Mouse (Mus musculus): Measurements from ENCODE around the gene Prrxl1. TPM values are rescaled to one million over a fixed set of nuclear protein-coding genes. Genes with fewer than 3 reads are reported as not detected.

Gene Prrxl1
- polyA plus RNA-seq, 1 experiment, result not detected

GRCm38 (mm10) chr14:32598437-32599219, 579 bp upstream of the Prrxl1 start:
- H3K27ac ChIP-seq (ENCODE audit: insufficient read depth, low read depth, low read length), result no peak overlapping the region
- H3K36me3 ChIP-seq (ENCODE audit: control insufficient read depth, insufficient read depth, low read length), result no peaks in the 10 kb centered on the region
- no peak overlapping the region for H3K4me3 ChIP-seq (ENCODE audit: low read depth, low read length)
- 14% methylated on average over 23 of the region's 23 CpGs for WGBS
- H3K27me3 ChIP-seq (ENCODE audit: control insufficient read depth, insufficient read depth, low read length), result peaks cover 42% of the 10 kb centered on the region
- no peak for TF ChIP-seq CTCF (IDR thresholded peaks at IDR 0.05; ENCODE audit: extremely low read depth, insufficient read length, insufficient replicate concordance, low read depth, low read length)
- TF ChIP-seq POLR2A (IDR thresholded peaks at IDR 0.05; ENCODE audit: low read depth, low read length), result no peak
- H3K4me1 ChIP-seq (ENCODE audit: control insufficient read depth, insufficient read depth, insufficient read length, low read length), result peaks cover 3% of the 10 kb centered on the region; the same call in 1 of the 2 replicates

- peaks cover 42% of the 10 kb centered on the region for H3K27me3 ChIP-seq (ENCODE audit: control insufficient read depth, insufficient read depth, low read length)
These were observed 903 bp downstream of the Prrxl1 start for GRCm38 (mm10) chr14:32600110-32600509.

GRCm38 (mm10) chr14:32605508-32605907, 6.3 kb downstream of the Prrxl1 start:
- no peak overlapping the region for H3K27ac ChIP-seq (ENCODE audit: insufficient read depth, low read depth, low read length)
- TF ChIP-seq CTCF (IDR thresholded peaks at IDR 0.05; ENCODE audit: extremely low read depth, insufficient read length, insufficient replicate concordance, low read depth, low read length), result no peak
- TF ChIP-seq POLR2A (IDR thresholded peaks at IDR 0.05; ENCODE audit: low read depth, low read length), result no peak
- no peak overlapping the region for H3K4me3 ChIP-seq (ENCODE audit: low read depth, low read length)
- 51% methylated on average over 15 of the region's 15 CpGs for WGBS
- no peaks in the 10 kb centered on the region for H3K4me1 ChIP-seq (ENCODE audit: control insufficient read depth, insufficient read depth, insufficient read length, low read length)
- peaks cover 5% of the 10 kb centered on the region for H3K27me3 ChIP-seq (ENCODE audit: control insufficient read depth, insufficient read depth, low read length)
- no peaks in the 10 kb centered on the region for H3K36me3 ChIP-seq (ENCODE audit: control insufficient read depth, insufficient read depth, low read length)

More at GRCm38 (mm10) chr14:32600110-32600509, 903 bp downstream of the Prrxl1 start:
- Histone ChIP-seq H3K36me3 (ENCODE audit: control insufficient read depth, insufficient read depth, low read length) (no peaks in the 10 kb centered on the region), H3K4me1 (ENCODE audit: control insufficient read depth, insufficient read depth, insufficient read length, low read length) (peaks cover 3% of the 10 kb centered on the region; the same call in 1 of the 2 replicates), H3K27ac (ENCODE audit: insufficient read depth, low read depth, low read length) (no peak overlapping the region), H3K4me3 (ENCODE audit: low read depth, low read length) (no peak overlapping the region)
- WGBS, result 8% methylated on average over 16 of the region's 16 CpGs
- no peak for TF ChIP-seq CTCF (IDR thresholded peaks at IDR 0.05; ENCODE audit: extremely low read depth, insufficient read length, insufficient replicate concordance, low read depth, low read length)
- TF ChIP-seq POLR2A (IDR thresholded peaks at IDR 0.05; ENCODE audit: low read depth, low read length), result no peak

- H3K27ac ChIP-seq (ENCODE audit: insufficient read depth, low read depth, low read length), result no peak overlapping the region
- H3K4me1 ChIP-seq (ENCODE audit: control insufficient read depth, insufficient read depth, insufficient read length, low read length), result no peaks in the 10 kb centered on the region
- no peak overlapping the region for H3K4me3 ChIP-seq (ENCODE audit: low read depth, low read length)
- no peak for TF ChIP-seq CTCF (IDR thresholded peaks at IDR 0.05; ENCODE audit: extremely low read depth, insufficient read length, insufficient replicate concordance, low read depth, low read length)
- no peak for TF ChIP-seq POLR2A (IDR thresholded peaks at IDR 0.05; ENCODE audit: low read depth, low read length)
- no peaks in the 10 kb centered on the region for H3K36me3 ChIP-seq (ENCODE audit: control insufficient read depth, insufficient read depth, low read length)
- peaks cover under 1% of the 10 kb centered on the region; the same call in 1 of the 2 replicates for H3K27me3 ChIP-seq (ENCODE audit: control insufficient read depth, insufficient read depth, low read length)
- WGBS, result 48% methylated on average over 8 of the region's 8 CpGs
These were observed 7.1 kb downstream of the Prrxl1 start for GRCm38 (mm10) chr14:32606316-32606715.

- no peaks in the 10 kb centered on the region for H3K27me3 ChIP-seq (ENCODE audit: control insufficient read depth, insufficient read depth, low read length)
- WGBS, result 15% methylated on average over 3 of the region's 3 CpGs
- TF ChIP-seq POLR2A (IDR thresholded peaks at IDR 0.05; ENCODE audit: low read depth, low read length), result no peak
- peak; percentile 60; the same call in 1 of the 2 replicates for TF ChIP-seq CTCF (IDR thresholded peaks at IDR 0.05; ENCODE audit: extremely low read depth, insufficient read length, insufficient replicate concordance, low read depth, low read length)
- H3K4me3 ChIP-seq (ENCODE audit: low read depth, low read length), result no peak overlapping the region
- H3K36me3 ChIP-seq (ENCODE audit: control insufficient read depth, insufficient read depth, low read length), result no peaks in the 10 kb centered on the region
- H3K4me1 ChIP-seq (ENCODE audit: control insufficient read depth, insufficient read depth, insufficient read length, low read length), result no peaks in the 10 kb centered on the region
- no peak overlapping the region for H3K27ac ChIP-seq (ENCODE audit: insufficient read depth, low read depth, low read length)
These were observed 10.2 kb downstream of the Prrxl1 start for GRCm38 (mm10) chr14:32609392-32609791.

GRCm38 (mm10) chr14:32617253-32617652, 18.0 kb downstream of the Prrxl1 start:
- 80% methylated on average over 5 of the region's 5 CpGs for WGBS
- Histone ChIP-seq H3K4me1 (ENCODE audit: control insufficient read depth, insufficient read depth, insufficient read length, low read length) (no peaks in the 10 kb centered on the region), H3K27ac (ENCODE audit: insufficient read depth, low read depth, low read length) (no peak overlapping the region), H3K4me3 (ENCODE audit: low read depth, low read length) (no peak overlapping the region), H3K27me3 (ENCODE audit: control insufficient read depth, insufficient read depth, low read length) (no peaks in the 10 kb centered on the region), H3K36me3 (ENCODE audit: control insufficient read depth, insufficient read depth, low read length) (no peaks in the 10 kb centered on the region)
- TF ChIP-seq CTCF (IDR thresholded peaks at IDR 0.05; ENCODE audit: extremely low read depth, insufficient read length, insufficient replicate concordance, low read depth, low read length) (no peak), POLR2A (IDR thresholded peaks at IDR 0.05; ENCODE audit: low read depth, low read length) (no peak)

GRCm38 (mm10) chr14:32624245-32624644, 25.0 kb downstream of the Prrxl1 start:
- H3K36me3 ChIP-seq (ENCODE audit: control insufficient read depth, insufficient read depth, low read length), result no peaks in the 10 kb centered on the region
- WGBS, result 75% methylated on average over 3 of the region's 3 CpGs
- TF ChIP-seq CTCF (IDR thresholded peaks at IDR 0.05; ENCODE audit: extremely low read depth, insufficient read length, insufficient replicate concordance, low read depth, low read length) (no peak), POLR2A (IDR thresholded peaks at IDR 0.05; ENCODE audit: low read depth, low read length) (no peak)
- no peak overlapping the region for H3K27ac ChIP-seq (ENCODE audit: insufficient read depth, low read depth, low read length)
- no peaks in the 10 kb centered on the region for H3K4me1 ChIP-seq (ENCODE audit: control insufficient read depth, insufficient read depth, insufficient read length, low read length)
- no peaks in the 10 kb centered on the region for H3K27me3 ChIP-seq (ENCODE audit: control insufficient read depth, insufficient read depth, low read length)
- H3K4me3 ChIP-seq (ENCODE audit: low read depth, low read length), result no peak overlapping the region

Measured in small intestine, adult 2 months (tissue).